Mouse (Mus musculus): ENCODE measurements around the gene Mpped2. TPM values are rescaled to one million over a fixed set of nuclear protein-coding genes. Genes with fewer than 3 reads are reported as not detected.

The Mpped2 gene
- total and polyA plus RNA-seq, 3 experiments: not detected

DNA sequence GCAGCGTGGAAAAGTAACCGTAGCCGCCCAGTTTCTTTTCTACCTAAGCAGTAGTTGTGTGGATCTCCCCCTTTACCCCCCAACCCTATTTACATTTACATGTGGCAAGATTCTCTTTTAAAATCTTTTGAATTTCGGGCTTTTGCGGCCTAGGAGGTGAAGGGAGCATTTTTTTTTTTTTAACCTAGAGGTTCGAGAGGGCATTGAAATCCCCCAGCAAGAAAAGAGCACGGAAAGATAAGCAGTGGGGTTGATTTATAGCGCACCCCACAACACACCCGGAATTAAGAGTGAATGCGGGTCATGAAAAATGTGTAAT, 1.5 kb downstream of the Mpped2 start:
- no peaks in the 10 kb centered on the region for H3K27me3 ChIP-seq (replicated peaks)
- H3K79me2 ChIP-seq (replicated peaks; ENCODE audit: control insufficient read depth, extremely low read depth, insufficient read depth, poor library complexity, severe bottlenecking): no peaks in the 10 kb centered on the region
- no peak for DNase-seq (ENCODE audit: extremely low read depth)
- dilution Hi-C loops (cut with MboI; ENCODE audit: extremely low pct_ligation_motif_present, extremely low pct_unique_long_range_greater_than_20kb, low sequenced_read_pairs) (no loop called here), in situ Hi-C loops (cut with MboI; ENCODE audit: low pct_ligation_motif_present, low pct_unique_long_range_greater_than_20kb, low sequenced_read_pairs) (no loop called here)
- no peak overlapping the region for H3K4me3 ChIP-seq (replicated peaks in 1 of 3; ENCODE audit: low read depth in 2 of 3, low read length in 2 of 3, poor library complexity in 1 of 3)
- H3K36me3 ChIP-seq (replicated peaks in 1 of 2; ENCODE audit: control insufficient read depth in 1 of 2, insufficient read depth in 1 of 2, low read length in 1 of 2): no peaks in the 10 kb centered on the region
- TF ChIP-seq ETS1 (conservative IDR thresholded peaks at IDR 0.05; ENCODE audit: low read depth, low read length) (no peak), E2F4 (IDR thresholded peaks at IDR 0.05; ENCODE audit: insufficient replicate concordance, low read depth, low read length) (no peak), ZC3H11A (IDR thresholded peaks at IDR 0.05; ENCODE audit: low read depth, low read length) (no peak), MAFK (IDR thresholded peaks at IDR 0.05; ENCODE audit: insufficient replicate concordance, low read length) (no peak), ELF1 (IDR thresholded peaks at IDR 0.05; ENCODE audit: low read depth, low read length) (no peak), ZNF384 (IDR thresholded peaks at IDR 0.05; ENCODE audit: low read depth, low read length) (no peak), JUN (IDR thresholded peaks at IDR 0.05; ENCODE audit: insufficient read depth, low read depth, low read length) (no peak), SMC3 (IDR thresholded peaks at IDR 0.05; ENCODE audit: low read depth, low read length) (no peak), RAD21 (IDR thresholded peaks at IDR 0.05; ENCODE audit: low read depth, low read length) (no peak), BHLHE40 (IDR thresholded peaks at IDR 0.05; ENCODE audit: low read depth, low read length) (no peak), POLR2A (IDR thresholded peaks at IDR 0.05; ENCODE audit: low read depth, low read length) (no peak), CHD1 (IDR thresholded peaks at IDR 0.05; ENCODE audit: low read depth, low read length) (no peak), TBP (conservative IDR thresholded peaks at IDR 0.05; ENCODE audit: low read depth, low read length) (no peak), SIN3A (IDR thresholded peaks at IDR 0.05; ENCODE audit: low read length) (no peak), EP300 (IDR thresholded peaks at IDR 0.05; ENCODE audit: low read length) (no peak), USF2 (conservative IDR thresholded peaks at IDR 0.05; ENCODE audit: low read depth, low read length) (no peak), USF1 (IDR thresholded peaks at IDR 0.05; ENCODE audit: low read depth, low read length) (no peak), GABPA (IDR thresholded peaks at IDR 0.05; ENCODE audit: insufficient replicate concordance, low read depth, low read length) (no peak), MEF2A (IDR thresholded peaks at IDR 0.05; ENCODE audit: borderline replicate concordance, low read depth, low read length) (no peak), IRF4 (IDR thresholded peaks at IDR 0.05; ENCODE audit: low read depth, low read length) (no peak)
- H3K27ac ChIP-seq (ENCODE audit: insufficient read depth, low read depth): no peak overlapping the region
- H3K9me3 ChIP-seq (replicated peaks; ENCODE audit: low read length): peaks cover 64% of the 10 kb centered on the region
- no peak overlapping the region for H3K9ac ChIP-seq (ENCODE audit: insufficient read depth, low read depth)
- H3K4me2 ChIP-seq (ENCODE audit: insufficient read depth, low read depth, poor library complexity, severe bottlenecking): no peak overlapping the region
- no peaks in the 10 kb centered on the region for H3K4me1 ChIP-seq (ENCODE audit: control insufficient read depth in 1 of 2, insufficient read depth in 2 of 2)

DNA sequence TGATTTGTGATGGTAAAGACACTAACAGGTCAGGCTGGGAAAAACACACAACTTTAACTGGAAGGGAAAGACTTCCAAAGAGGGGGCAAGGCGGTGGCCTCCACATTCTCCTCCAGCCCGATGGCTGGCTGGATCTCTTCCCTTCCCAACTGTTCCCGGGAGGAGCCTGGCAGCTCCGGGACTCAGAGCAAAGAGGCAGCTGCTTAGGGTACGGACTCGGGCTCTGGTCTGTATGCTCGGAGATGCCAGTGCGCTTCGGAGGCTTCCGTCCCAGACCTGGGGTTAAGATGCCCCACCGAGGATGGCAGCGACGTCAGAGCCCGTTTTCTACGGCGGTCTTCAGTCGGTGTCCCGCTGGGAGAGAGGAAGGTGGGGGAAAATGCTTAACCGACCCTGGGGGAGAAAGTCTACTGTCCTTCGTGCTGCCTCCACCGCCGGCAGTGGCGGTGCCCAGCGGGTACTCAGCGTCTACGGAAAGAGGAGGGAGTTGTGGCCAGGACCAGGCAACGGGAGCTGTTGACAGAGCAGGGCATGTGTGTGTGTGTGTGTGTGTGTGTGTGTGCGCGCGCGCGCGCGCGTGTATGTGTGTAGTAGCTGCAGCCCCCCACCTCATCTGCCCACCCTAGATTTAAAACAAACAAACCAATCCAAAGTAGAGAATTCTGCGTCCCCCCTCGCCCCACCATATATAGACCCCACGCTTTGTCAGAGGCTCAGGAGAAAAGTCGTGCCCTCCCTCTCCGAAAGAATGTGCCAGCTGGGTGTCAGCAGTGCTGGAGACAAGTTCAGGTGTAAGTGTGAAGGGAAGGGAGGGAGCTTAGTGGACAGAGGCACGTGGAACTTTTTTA, 2.0 kb downstream of the Mpped2 start:
- Histone ChIP-seq H3K36me3 (replicated peaks in 1 of 2; ENCODE audit: control insufficient read depth in 1 of 2, insufficient read depth in 1 of 2, low read length in 1 of 2) (no peaks in the 10 kb centered on the region), H3K9me3 (replicated peaks; ENCODE audit: low read length) (peaks cover 70% of the 10 kb centered on the region), H3K79me2 (replicated peaks; ENCODE audit: control insufficient read depth, extremely low read depth, insufficient read depth, poor library complexity, severe bottlenecking) (no peaks in the 10 kb centered on the region), H3K27ac (ENCODE audit: insufficient read depth, low read depth) (no peak overlapping the region), H3K9ac (ENCODE audit: insufficient read depth, low read depth) (no peak overlapping the region), H3K4me2 (ENCODE audit: insufficient read depth, low read depth, poor library complexity, severe bottlenecking) (no peak overlapping the region), H3K27me3 (replicated peaks) (no peaks in the 10 kb centered on the region), H3K4me1 (ENCODE audit: control insufficient read depth in 1 of 2, insufficient read depth in 2 of 2) (no peaks in the 10 kb centered on the region), H3K4me3 (replicated peaks in 1 of 3; ENCODE audit: low read depth in 2 of 3, low read length in 2 of 3, poor library complexity in 1 of 3) (no peak overlapping the region)
- DNase-seq (ENCODE audit: extremely low read depth): no peak
- in situ Hi-C loops (cut with MboI; ENCODE audit: low pct_ligation_motif_present, low pct_unique_long_range_greater_than_20kb, low sequenced_read_pairs) (no loop called here), dilution Hi-C loops (cut with MboI; ENCODE audit: extremely low pct_ligation_motif_present, extremely low pct_unique_long_range_greater_than_20kb, low sequenced_read_pairs) (no loop called here)
- TF ChIP-seq ZKSCAN1 (IDR thresholded peaks at IDR 0.05; ENCODE audit: borderline replicate concordance, low read depth, low read length) (no peak), MAFK (IDR thresholded peaks at IDR 0.05; ENCODE audit: insufficient replicate concordance, low read length) (no peak), POLR2AphosphoS2 (IDR thresholded peaks at IDR 0.05; ENCODE audit: low read depth, low read length) (no peak), CHD2 (IDR thresholded peaks at IDR 0.05; ENCODE audit: low read length) (no peak), JUN (IDR thresholded peaks at IDR 0.05; ENCODE audit: insufficient read depth, low read depth, low read length) (no peak)

Measured in CH12.LX (cell line).